Mouse (Mus musculus): ENCODE data around the gene Gas7.

Gas7 gene

GRCm38 (mm10) chr11:67721485-67721884 lies 266.2 kb downstream of the Gas7 start:
- DNase-seq (ENCODE audit: low spot score) = no peak

DNA sequence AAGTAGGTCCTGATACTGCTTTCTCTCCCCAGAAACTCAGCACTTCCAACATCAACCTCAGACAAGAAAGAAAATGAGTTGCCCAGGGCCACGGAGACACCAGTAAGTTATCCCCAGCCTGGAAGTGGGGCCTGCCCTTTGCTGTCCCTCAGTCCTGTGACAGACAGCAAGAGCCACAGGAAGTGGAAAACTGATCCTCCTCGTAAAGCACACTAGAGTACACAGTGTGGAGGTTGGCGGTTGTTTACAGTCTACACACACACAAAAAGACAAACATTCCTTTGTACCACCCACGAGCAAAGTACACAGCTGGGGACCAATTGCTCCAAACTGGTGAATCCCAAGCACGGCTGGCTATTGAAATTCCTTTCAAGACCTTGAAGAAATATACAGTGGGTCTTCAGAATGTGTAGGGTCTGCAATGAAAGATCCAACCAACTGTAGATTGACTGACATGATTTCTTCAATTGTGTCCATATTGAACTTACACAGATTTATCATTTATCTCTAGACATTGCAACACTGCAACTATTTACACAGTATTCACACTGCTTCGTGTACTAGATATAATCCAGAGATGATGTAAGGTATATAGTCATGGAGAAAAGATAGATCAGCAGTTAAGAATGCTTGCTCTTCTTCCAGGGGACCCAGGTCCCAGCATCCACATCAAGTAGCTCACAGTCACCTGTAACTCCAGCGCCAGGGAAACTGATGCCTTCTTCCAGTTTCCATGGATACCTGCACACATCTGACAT lies 267.3 kb downstream of the Gas7 start:
- no peak for DNase-seq (ENCODE audit: low spot score)

DNA sequence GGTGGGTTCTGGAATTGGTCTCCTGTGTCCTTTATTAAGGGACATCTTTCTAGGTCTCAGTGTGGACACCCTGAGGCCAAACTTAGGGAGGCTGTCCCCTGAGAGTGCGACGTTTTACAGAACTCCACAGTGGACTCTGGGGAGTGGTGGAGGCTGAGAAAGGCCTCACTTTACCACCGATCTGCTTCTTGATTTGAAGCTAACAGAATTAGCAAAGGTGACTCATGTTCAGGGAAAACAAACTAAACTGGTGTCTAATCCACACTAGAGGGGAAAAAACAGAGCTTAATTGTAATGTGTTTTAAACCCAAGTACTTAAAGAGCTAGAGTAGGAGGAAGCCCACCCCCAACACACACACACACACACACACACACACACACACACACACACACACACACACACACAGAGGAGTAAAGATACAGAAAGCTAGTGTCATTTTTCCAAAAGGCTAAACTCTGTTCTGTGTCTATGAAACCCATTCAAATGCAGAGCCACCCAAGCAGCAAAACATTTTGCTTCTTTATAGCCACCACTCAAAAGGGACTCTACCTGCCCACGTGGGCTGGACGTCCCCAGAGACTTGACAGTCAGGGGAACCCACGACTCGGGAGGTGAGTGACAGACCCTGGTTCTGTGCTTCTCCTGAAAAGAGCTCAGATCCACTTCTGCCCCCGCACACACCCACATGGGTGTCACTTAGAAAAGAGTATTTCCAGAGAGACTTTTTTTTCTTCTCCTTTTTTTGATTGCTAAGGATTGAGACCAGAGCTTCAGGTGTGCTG lies 268.2 kb downstream of the Gas7 start:
- DNase-seq (ENCODE audit: low spot score) = no peak

DNA sequence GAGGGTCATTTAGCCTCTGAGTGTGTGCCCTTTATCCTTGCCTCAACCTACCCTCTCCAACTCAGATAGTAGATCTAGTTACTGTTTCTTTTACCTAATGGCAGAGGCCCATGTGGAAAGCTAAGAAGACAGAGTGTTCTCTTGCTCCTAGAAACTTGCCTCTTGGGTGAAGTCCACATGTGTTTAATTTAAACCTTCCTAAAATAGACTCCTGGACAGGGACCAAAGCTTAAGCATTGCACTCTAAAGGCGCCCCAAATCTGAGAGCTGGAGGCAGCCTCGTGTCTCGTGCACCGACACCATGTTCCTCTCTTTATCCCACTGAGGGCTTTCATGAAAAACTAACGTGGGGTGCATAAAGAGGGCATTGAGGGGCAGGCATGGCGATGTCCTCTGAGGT lies 271.9 kb downstream of the Gas7 start:
- no peak for DNase-seq (ENCODE audit: low spot score)

GRCm38 (mm10) chr11:67728726-67729125 lies 273.5 kb downstream of the Gas7 start:
- no peak for DNase-seq (ENCODE audit: low spot score)

- no peak for DNase-seq (ENCODE audit: low spot score)
Measured at GRCm38 (mm10) chr11:67731056-67731455, 275.8 kb downstream of the Gas7 start.

- DNase-seq (ENCODE audit: low spot score) = no peak
Measured at GRCm38 (mm10) chr11:67733726-67734125, 278.5 kb downstream of the Gas7 start.

DNA sequence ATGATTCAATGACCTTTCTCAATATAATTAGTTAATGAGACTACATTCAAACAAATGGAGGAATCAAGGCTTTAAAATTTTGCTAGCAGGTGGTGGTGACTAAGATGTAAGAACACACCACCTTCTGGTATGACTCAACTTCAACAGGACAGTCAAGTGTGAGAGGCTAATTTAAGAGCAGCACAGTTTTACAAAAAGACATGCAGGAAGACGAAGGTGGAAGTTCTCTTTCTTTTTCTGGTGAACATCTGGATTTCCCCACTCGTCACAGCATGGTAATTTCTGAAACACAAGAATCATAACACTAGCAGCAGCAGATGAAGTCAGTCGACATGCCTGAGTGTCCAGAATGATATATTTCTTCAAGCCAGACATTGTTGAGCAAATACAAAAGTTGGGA lies 279.4 kb downstream of the Gas7 start:
- no peak for DNase-seq (ENCODE audit: low spot score)

DNA sequence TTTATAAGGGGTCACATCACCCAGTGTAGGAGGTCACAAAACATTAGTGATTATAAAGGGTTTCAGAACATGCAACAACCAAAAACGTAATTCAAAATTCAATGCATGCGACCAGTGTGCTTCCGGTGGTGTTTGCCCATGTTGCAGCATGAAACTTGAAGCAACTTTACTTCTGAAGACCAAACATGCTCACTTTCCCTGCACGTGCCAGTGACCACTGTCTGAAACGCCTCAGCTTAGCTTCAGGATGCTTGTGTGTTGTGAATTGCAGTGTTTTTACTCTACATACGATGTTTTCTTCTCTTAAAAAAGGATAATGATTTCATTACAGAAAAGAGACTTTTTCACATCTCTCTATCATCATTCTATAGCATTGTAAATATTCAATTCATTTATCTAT lies 283.1 kb downstream of the Gas7 start:
- no peak for DNase-seq (ENCODE audit: low spot score)
